ENCODE assay signal across 8 mouse cellular contexts in the genomic region with DNA sequence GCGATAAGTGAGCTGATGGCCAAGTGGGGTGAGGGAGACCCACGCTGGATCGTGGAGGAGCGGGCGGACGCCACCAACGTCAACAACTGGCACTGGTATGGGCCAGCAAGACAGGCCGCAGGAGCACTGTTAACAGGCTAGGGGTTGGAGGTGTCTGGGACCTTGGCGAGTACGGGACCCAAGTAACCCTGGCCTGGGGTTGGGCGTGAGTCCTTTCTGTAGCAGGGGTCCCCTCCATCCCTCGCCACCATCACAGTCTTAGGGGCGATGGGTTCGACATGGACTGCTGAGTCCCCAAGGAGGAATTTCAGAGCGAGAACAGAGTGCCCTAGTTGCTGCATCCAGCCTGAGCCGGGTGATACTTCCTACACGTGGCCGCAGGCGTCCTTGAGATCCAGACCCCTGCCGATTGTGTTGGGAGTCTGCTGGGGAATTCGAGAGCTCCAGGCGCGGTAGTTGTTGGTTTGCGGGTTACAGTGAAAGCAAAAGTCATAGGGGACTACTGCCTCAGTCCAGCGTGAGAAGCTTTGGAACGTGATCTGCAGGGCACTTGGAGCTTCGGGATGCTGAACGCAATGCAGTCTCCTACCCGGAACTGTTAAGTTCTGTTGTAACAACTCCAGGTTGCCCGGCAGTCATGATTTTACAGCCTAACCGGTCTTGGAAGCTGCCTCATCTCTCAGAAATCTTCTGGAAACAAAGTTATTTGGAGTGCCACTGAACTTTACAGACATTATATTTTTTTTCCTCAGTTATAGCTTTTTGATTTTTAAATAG. TPM values are rescaled to one million over a fixed set of nuclear protein-coding genes. Genes with fewer than 3 reads are reported as not detected.
DNase-seq lines count a peak whose midpoint lies in the region; ATAC-seq and TF ChIP-seq lines count a peak whose summit lies in the region.

No protein-coding gene starts in this region.

- under 1% methylated on average over 31 of the region's 31 CpGs for WGBS in kidney, postnatal 0 days
- WGBS in forebrain, embryonic 14.5 days, result under 1% methylated on average over 31 of the region's 31 CpGs
- WGBS in liver, embryonic 12.5 days (ENCODE audit: insufficient replicate concordance), result under 1% methylated on average over 31 of the region's 31 CpGs
- WGBS in olfactory bulb, adult 2 months, result under 1% methylated on average over 31 of the region's 31 CpGs

- no peak; the same call in 1 of the 2 replicates for TF ChIP-seq POLR2A in olfactory bulb, adult 2 months (IDR thresholded peaks at IDR 0.05; ENCODE audit: insufficient read depth, low read depth, low read length)

- peak; percentile 62 for ATAC-seq in kidney, postnatal 0 days (replicated peaks; ENCODE audit: low FRiP score, low read depth)
- ATAC-seq in forebrain, embryonic 14.5 days, result peak; percentile 66
- ATAC-seq in liver, embryonic 12.5 days, result peak; percentile 56

- H3K9me3 ChIP-seq in kidney, postnatal 0 days (replicated peaks; ENCODE audit: low read length), result no peaks in the 10 kb centered on the region
- H3K9me3 ChIP-seq in forebrain, embryonic 14.5 days (replicated peaks; ENCODE audit: control insufficient read depth, low read length), result no peaks in the 10 kb centered on the region
- H3K9me3 ChIP-seq in liver, embryonic 12.5 days (replicated peaks), result no peaks in the 10 kb centered on the region

- no peaks in the 10 kb centered on the region for H3K27me3 ChIP-seq in kidney, postnatal 0 days (ENCODE audit: insufficient read depth, low read length)
- no peaks in the 10 kb centered on the region for H3K27me3 ChIP-seq in forebrain, embryonic 14.5 days (replicated peaks; ENCODE audit: control insufficient read depth, insufficient read depth, low read length)
- H3K27me3 ChIP-seq in liver, embryonic 12.5 days (replicated peaks), result no peaks in the 10 kb centered on the region

- 0 out of 2 replicates have a peak, but pooled peaks cover 6% of the 10 kb centered on the region for H3K4me1 ChIP-seq in kidney, postnatal 0 days (replicated peaks; ENCODE audit: insufficient read depth, low read length)
- peaks cover 7% of the 10 kb centered on the region for H3K4me1 ChIP-seq in forebrain, embryonic 14.5 days (ENCODE audit: control insufficient read depth, insufficient read depth, low read length)
- H3K4me1 ChIP-seq in liver, embryonic 12.5 days, result peaks cover 28% of the 10 kb centered on the region
- peaks cover 4% of the 10 kb centered on the region for H3K4me1 ChIP-seq in olfactory bulb, adult 2 months (ENCODE audit: control insufficient read depth, insufficient read depth, low read length)

- H3K36me3 ChIP-seq in kidney, postnatal 0 days (ENCODE audit: insufficient read depth, low read length), result peaks cover 24% of the 10 kb centered on the region; the same call in 1 of the 2 replicates
- H3K36me3 ChIP-seq in forebrain, embryonic 14.5 days (ENCODE audit: control insufficient read depth, insufficient read depth, low read length), result peaks cover 46% of the 10 kb centered on the region
- H3K36me3 ChIP-seq in liver, embryonic 12.5 days, result peaks cover 53% of the 10 kb centered on the region

- peak overlapping the region; percentile 76 for H3K4me3 ChIP-seq in kidney, postnatal 0 days (replicated peaks; ENCODE audit: low read depth, low read length)
- peak overlapping the region; percentile 66 for H3K4me3 ChIP-seq in forebrain, embryonic 14.5 days (ENCODE audit: low read depth, low read length)
- peak overlapping the region; percentile 88 for H3K4me3 ChIP-seq in liver, embryonic 12.5 days
- peak overlapping the region; percentile 93 for H3K4me3 ChIP-seq in olfactory bulb, adult 2 months (ENCODE audit: insufficient read depth, low read depth, low read length)

- TF ChIP-seq CTCF in kidney, postnatal 0 days (IDR thresholded peaks at IDR 0.05; ENCODE audit: low read depth), result no peak
- TF ChIP-seq CTCF in olfactory bulb, adult 2 months (IDR thresholded peaks at IDR 0.05; ENCODE audit: insufficient read depth, low read depth, low read length), result no peak

- H3K9ac ChIP-seq in kidney, postnatal 0 days (ENCODE audit: low read depth, low read length), result peak overlapping the region; percentile 72
- H3K9ac ChIP-seq in forebrain, embryonic 14.5 days (ENCODE audit: low read length), result peak overlapping the region; percentile 82
- H3K9ac ChIP-seq in liver, embryonic 12.5 days, result peak overlapping the region; percentile 92

- peak overlapping the region; percentile 89 for H3K27ac ChIP-seq in kidney, postnatal 0 days
- peak overlapping the region; percentile 80 for H3K27ac ChIP-seq in forebrain, embryonic 14.5 days (ENCODE audit: low read depth, low read length)
- H3K27ac ChIP-seq in liver, embryonic 12.5 days, result peak overlapping the region; percentile 93
- H3K27ac ChIP-seq in olfactory bulb, adult 2 months (ENCODE audit: insufficient read depth, low read depth, low read length), result peak overlapping the region; percentile 91

- H3K4me2 ChIP-seq in kidney, postnatal 0 days (ENCODE audit: low read length), result peak overlapping the region; percentile 86
- H3K4me2 ChIP-seq in forebrain, embryonic 14.5 days (ENCODE audit: low read length), result peak overlapping the region; percentile 80
- peak overlapping the region; percentile 79 for H3K4me2 ChIP-seq in liver, embryonic 12.5 days

- DNase-seq in kidney, postnatal 0 days (ENCODE audit: low spot score), result peak; percentile 58
- no peak for DNase-seq in kidney, postnatal 14 days
- peak; percentile 77 for DNase-seq in R1 (ENCODE audit: low read depth, low spot score)
- DNase-seq in forebrain, embryonic 14.5 days (ENCODE audit: low spot score), result peak; percentile 33
- DNase-seq in thymus, postnatal 36 days, result no peak
- no peak for DNase-seq in thymus, postnatal 0 days (ENCODE audit: low spot score)

RNA-seq across cellular contexts. Expression of a gene that starts 0.7 kb away (rescaled TPM):
- polyA plus RNA-seq in kidney, postnatal 0 days (2015; fragmentation: Nextera tagmentation; extraction: Ambion mirVana), result 149 and 157 TPM in 2 replicates
- polyA plus RNA-seq in forebrain, embryonic 14.5 days (2014; fragmentation: Nextera tagmentation; extraction: Ambion mirVana), result 179 and 202 TPM in 2 replicates
- 214 and 222 TPM in 2 replicates for polyA plus RNA-seq in liver, embryonic 12.5 days (2016; fragmentation: Nextera tagmentation; extraction: Ambion mirVana)
- not detected in 2 replicates for polyA plus RNA-seq in olfactory bulb, adult 2 months (2012; ENCODE audit: insufficient read depth, insufficient read length, low replicate concordance, missing spikeins)
- polyA plus RNA-seq in thymus, postnatal 0 days (2015; fragmentation: Nextera tagmentation; extraction: Ambion mirVana), result 193 and 211 TPM in 2 replicates

RNA-seq across cellular contexts. Expression of a gene that starts 1.0 kb away (rescaled TPM):
- polyA plus RNA-seq in kidney, postnatal 0 days (2015; fragmentation: Nextera tagmentation; extraction: Ambion mirVana), result 38.1 and 44.1 TPM in 2 replicates
- polyA plus RNA-seq in forebrain, embryonic 14.5 days (2014; fragmentation: Nextera tagmentation; extraction: Ambion mirVana), result 78.2 and 87.1 TPM in 2 replicates
- 11.6 and 13.6 TPM in 2 replicates for polyA plus RNA-seq in liver, embryonic 12.5 days (2016; fragmentation: Nextera tagmentation; extraction: Ambion mirVana)
- not detected in 2 replicates for polyA plus RNA-seq in olfactory bulb, adult 2 months (2012; ENCODE audit: insufficient read depth, insufficient read length, low replicate concordance, missing spikeins)
- 30.5 and 33.2 TPM in 2 replicates for polyA plus RNA-seq in thymus, postnatal 0 days (2015; fragmentation: Nextera tagmentation; extraction: Ambion mirVana)

RNA-seq across cellular contexts. Expression of a gene that starts 28.5 kb away (rescaled TPM):
- 0.17 TPM in 1 of 2 replicates, not detected in the other for polyA plus RNA-seq in kidney, postnatal 0 days (2015; fragmentation: Nextera tagmentation; extraction: Ambion mirVana)
- 0.72 and 1.2 TPM in 2 replicates for polyA plus RNA-seq in forebrain, embryonic 14.5 days (2014; fragmentation: Nextera tagmentation; extraction: Ambion mirVana)
- 0.32 and 0.49 TPM in 2 replicates for polyA plus RNA-seq in liver, embryonic 12.5 days (2016; fragmentation: Nextera tagmentation; extraction: Ambion mirVana)
- polyA plus RNA-seq in olfactory bulb, adult 2 months (2012; ENCODE audit: insufficient read depth, insufficient read length, low replicate concordance, missing spikeins), result not detected in 2 replicates
- polyA plus RNA-seq in thymus, postnatal 0 days (2015; fragmentation: Nextera tagmentation; extraction: Ambion mirVana), result 0.86 and 0.89 TPM in 2 replicates

RNA-seq across cellular contexts. Expression of a gene that starts 32.5 kb away (rescaled TPM):
- 0.39 and 0.46 TPM in 2 replicates for polyA plus RNA-seq in kidney, postnatal 0 days (2015; fragmentation: Nextera tagmentation; extraction: Ambion mirVana)
- polyA plus RNA-seq in forebrain, embryonic 14.5 days (2014; fragmentation: Nextera tagmentation; extraction: Ambion mirVana), result 0.83 and 0.93 TPM in 2 replicates
- polyA plus RNA-seq in liver, embryonic 12.5 days (2016; fragmentation: Nextera tagmentation; extraction: Ambion mirVana), result 0.33 and 0.74 TPM in 2 replicates
- not detected in 2 replicates for polyA plus RNA-seq in olfactory bulb, adult 2 months (2012; ENCODE audit: insufficient read depth, insufficient read length, low replicate concordance, missing spikeins)
- 0.06 and 0.07 TPM in 2 replicates for polyA plus RNA-seq in thymus, postnatal 0 days (2015; fragmentation: Nextera tagmentation; extraction: Ambion mirVana)

Comparison
In these comparisons a context has a peak if more than half of its experiments do, and no peak if none do; other contexts are left out.
1. DNase-seq: peak in kidney, postnatal 0 days (single experiment), R1 (single experiment) and forebrain, embryonic 14.5 days (single experiment); none in kidney, postnatal 14 days (single experiment), thymus, postnatal 36 days (0 of 2) and thymus, postnatal 0 days (single experiment).
2. Peak in every context shown above with its lines, with median percentiles within 50 percentile points of each other: ATAC-seq, H3K27ac ChIP-seq, H3K4me2 ChIP-seq, H3K4me3 ChIP-seq and H3K9ac ChIP-seq.